Mouse (Mus musculus) myocyte (in vitro differentiated cells): ENCODE measurements at regions not wholly inside any gene's neighbourhood (a gene's known extent, or its start where the extent isn't known, plus 50 kb on each side); places are given as distances from the start of the nearest gene placed in this dataset.

Source experiments
- H3K27me3 ChIP-seq: one replicate; pipeline ENCODE4 v1.6.1; 2011; ENCODE audit not compliant: control insufficient read depth, insufficient read depth, insufficient read length
- H3K36me3 ChIP-seq: one replicate; pipeline ENCODE4 v1.6.1; 2011; ENCODE audit not compliant: control insufficient read depth, insufficient read depth
- H3K4me2 ChIP-seq: one replicate; pipeline ENCODE4 v1.6.1; 2011; ENCODE audit warnings: low read depth, control low read depth
- H3K4me3 ChIP-seq: one replicate; pipeline ENCODE4 v1.5.1; 2011; ENCODE audit warnings: mild to moderate bottlenecking, control low read depth, moderate library complexity
- H3K79me2 ChIP-seq: one replicate; pipeline ENCODE4 v1.6.1; 2011; ENCODE audit not compliant: control insufficient read depth, insufficient read depth
- H3ac ChIP-seq: one replicate; pipeline ENCODE4 v1.6.1; 2011; ENCODE audit not compliant: control insufficient read depth, insufficient read length
- CEBPB ChIP-seq: IDR thresholded peaks from 2 replicates; pipeline ENCODE4 v1.6.1; 2011; ENCODE audit warnings: mild to moderate bottlenecking, moderate library complexity; ENCODE audit not compliant: poor library complexity, insufficient read depth, severe bottlenecking
- E2F4 ChIP-seq: IDR thresholded peaks from one replicate; pipeline ENCODE4 v1.6.1; 2011; ENCODE audit warnings: mild to moderate bottlenecking, control low read depth, moderate library complexity; ENCODE audit not compliant: insufficient read depth
- MAX ChIP-seq: IDR thresholded peaks from one replicate; pipeline ENCODE4 v1.6.1; 2011; ENCODE audit warnings: low read depth, mild to moderate bottlenecking, control low read depth
- MYOD1 ChIP-seq, 3 experiments: IDR thresholded peaks; one replicate each; pipeline ENCODE4 v1.6.1; 2011; ENCODE audit warnings: control low read depth in 2 of 3, low read depth in 2 of 3, mild to moderate bottlenecking in 2 of 3, moderate library complexity in 1 of 3; ENCODE audit not compliant: insufficient read length in 2 of 3, control insufficient read depth in 1 of 3
- POLR2A ChIP-seq: IDR thresholded peaks from one replicate; pipeline ENCODE4 v1.6.1; 2011; ENCODE audit warnings: low read depth, mild to moderate bottlenecking, control low read depth, moderate library complexity; ENCODE audit not compliant: insufficient read length
- POLR2AphosphoS2 ChIP-seq: IDR thresholded peaks from one replicate; pipeline ENCODE4 v1.6.1; 2011; ENCODE audit warnings: low read depth, control low read depth; ENCODE audit not compliant: insufficient read length
- REST ChIP-seq: IDR thresholded peaks from one replicate; pipeline ENCODE4 v1.6.1; 2011; ENCODE audit warnings: mild to moderate bottlenecking, control low read depth, moderate library complexity; ENCODE audit not compliant: insufficient read depth, insufficient read length
- SRF ChIP-seq: IDR thresholded peaks from one replicate; pipeline ENCODE4 v1.6.1; 2011; ENCODE audit warnings: low read depth; ENCODE audit not compliant: control insufficient read depth, insufficient read length
- TCF12 ChIP-seq: IDR thresholded peaks from one replicate; pipeline ENCODE4 v1.6.1; 2011; ENCODE audit warnings: mild to moderate bottlenecking, control low read depth; ENCODE audit not compliant: poor library complexity, insufficient read depth, severe bottlenecking
- USF1 ChIP-seq: IDR thresholded peaks from one replicate; pipeline ENCODE4 v1.6.1; 2011; ENCODE audit warnings: low read depth, mild to moderate bottlenecking, control low read depth, moderate library complexity

GRCm38 (mm10) chr9:17668260-17668659 lies 623.7 kb upstream of the Chordc1 start:
- H3K4me3 ChIP-seq = no peak overlapping the region
- H3K4me2 ChIP-seq = no peak overlapping the region

GRCm38 (mm10) chr9:17675519-17675918 lies 616.4 kb upstream of the Chordc1 start:
- Histone ChIP-seq H3K4me2 (no peak overlapping the region), H3K27me3 (no peaks in the 10 kb centered on the region), H3ac (no peak overlapping the region), H3K79me2 (no peaks in the 10 kb centered on the region), H3K4me3 (no peak overlapping the region), H3K36me3 (no peaks in the 10 kb centered on the region)
- TF ChIP-seq E2F4 (no peak), MYOD1 (IDR thresholded peaks at IDR 0.05; ENCODE audit: control insufficient read depth in 1 of 3, insufficient read length in 2 of 3, low read depth in 2 of 3) (no peak), SRF (no peak), POLR2A (no peak), TCF12 (no peak), CEBPB (no peak), POLR2AphosphoS2 (no peak), USF1 (no peak), MAX (no peak)

More at GRCm38 (mm10) chr9:17668260-17668659, 623.7 kb upstream of the Chordc1 start:
- H3K27me3 ChIP-seq = no peaks in the 10 kb centered on the region
- H3K79me2 ChIP-seq = no peaks in the 10 kb centered on the region
- no peak for TF ChIP-seq MYOD1 (IDR thresholded peaks at IDR 0.05; ENCODE audit: control insufficient read depth in 1 of 3, insufficient read length in 2 of 3, low read depth in 2 of 3)
- TF ChIP-seq POLR2AphosphoS2 = no peak
- no peak for TF ChIP-seq REST
- no peaks in the 10 kb centered on the region for H3K36me3 ChIP-seq
- H3ac ChIP-seq = no peak overlapping the region
